Mouse (Mus musculus) ovary, adult 2 months (tissue): ENCODE results near the gene Tnfsf18. TPM values are rescaled to one million over a fixed set of nuclear protein-coding genes. Genes with fewer than 3 reads are reported as not detected.

Experiments used
- polyA plus RNA-seq: library from polyadenylated mRNA; depleted of rRNA; stranded (reverse); fragments of >200 nt; gene quantifications from 2 replicates; pipeline ENCODE4 v1.2.3, GENCODE M21; 2012; rRNA removed

The Tnfsf18 gene
- polyA plus RNA-seq: not detected in 2 replicates

GRCm38 (mm10) chr1:161494343-161494742 lies at the start of gene Tnfsf18:
Gene Tnfsf18 (plus strand): TSS chr1:161494655.

Other genes starting within 250 kb of the Tnfsf18 start
- 47.7 and 79.2 TPM in 2 replicates for gene Prdx6, start 243.4 kb upstream of the Tnfsf18 start, polyA plus RNA-seq
- gene Tnfsf4, start 99.2 kb upstream of the Tnfsf18 start, polyA plus RNA-seq: not detected in 2 replicates